Mouse (Mus musculus) heart, embryonic 14.5 days (tissue): Measurements from ENCODE around the gene Gm21865. TPM values are rescaled to one million over a fixed set of nuclear protein-coding genes. Genes with fewer than 3 reads are reported as not detected.
"Not testable (repeated sequence)": the region's sequence is repeated elsewhere in the genome, so short reads cannot be mapped to it uniquely, and the experiment has no call there.

Experiments
- ATAC-seq: fragments of 200-750 bp; cut with Nextera tagmentation; 2 replicates; pipeline ENCODE4 v1.8.0; 2017; ENCODE audit warnings: low read depth, moderate TSS enrichment; ENCODE audit not compliant: insufficient number of reproducible peaks, insufficient read depth, low FRiP score
- H3K27ac ChIP-seq, 2 experiments: fragments of 200-500 bp in 1 of 2; fragments of 300-500 bp in 1 of 2; sonication (generic) in 1 of 2; replicated peaks in 1 of 2; 2 replicates each; pipeline ENCODE4 v1.5.1; 2012 to 2014; ENCODE audit warnings: low read depth in 2 of 2, low read length in 2 of 2, control low read depth in 1 of 2, mild to moderate bottlenecking in 1 of 2, mixed read lengths in 1 of 2; ENCODE audit not compliant: control insufficient read depth in 1 of 2, insufficient read depth in 1 of 2
- H3K27me3 ChIP-seq: fragments of 300-500 bp; sonication (generic); 2 replicates; pipeline ENCODE4 v1.6.1; 2014; ENCODE audit warnings: mild to moderate bottlenecking, low read length, control low read depth; ENCODE audit not compliant: control insufficient read depth, insufficient read depth
- H3K36me3 ChIP-seq: fragments of 300-500 bp; sonication (generic); 2 replicates; pipeline ENCODE4 v1.6.1; 2014; ENCODE audit warnings: mild to moderate bottlenecking, control low read depth, low read length, mixed read lengths; ENCODE audit not compliant: control insufficient read depth, insufficient read depth
- H3K4me1 ChIP-seq, 2 experiments: fragments of 200-500 bp in 1 of 2; fragments of 300-500 bp in 1 of 2; sonication (generic) in 1 of 2; 2 replicates each; pipeline ENCODE4 v1.6.1; 2012 to 2014; ENCODE audit warnings: low read length in 2 of 2, control low read depth in 1 of 2, mixed read lengths in 1 of 2; ENCODE audit not compliant: control insufficient read depth in 2 of 2, insufficient read depth in 2 of 2
- H3K4me2 ChIP-seq: fragments of 300-500 bp; sonication (generic); 2 replicates; pipeline ENCODE4 v1.6.1; 2014; ENCODE audit warnings: mild to moderate bottlenecking, low read length
- H3K4me3 ChIP-seq, 2 experiments: fragments of 200-500 bp in 1 of 2; fragments of 300-500 bp in 1 of 2; sonication (generic) in 1 of 2; 2 replicates each; pipeline ENCODE4 v1.5.1; 2012 to 2014; ENCODE audit warnings: low read length in 2 of 2, mild to moderate bottlenecking in 2 of 2, control low read depth in 1 of 2, low read depth in 1 of 2, moderate library complexity in 1 of 2; ENCODE audit not compliant: control insufficient read depth in 1 of 2, insufficient read depth in 1 of 2
- H3K9ac ChIP-seq: fragments of 300-500 bp; sonication (generic); 2 replicates; pipeline ENCODE4 v1.6.1; 2014; ENCODE audit warnings: mild to moderate bottlenecking, low read length
- H3K9me3 ChIP-seq: fragments of 300-500 bp; sonication (generic); 2 replicates; pipeline ENCODE4 v1.6.1; 2016; ENCODE audit warnings: low read length, control low read depth; ENCODE audit not compliant: control insufficient read depth
- WGBS: fragments of 180-500 bp; shearing (Covaris S2); extraction: QIAGEN DNeasy Blood & Tissue Kit; methylation state at CpG from one replicate; pipeline ENCODE4 v1.1.7; 2014; 5-methylcytosine and 5-hydroxymethylcytosine counted together
- polyA plus RNA-seq: library from polyadenylated mRNA; unstranded; fragments of >200 nt; fragmentation: Nextera tagmentation; extraction: Ambion mirVana; gene quantifications from 2 replicates; pipeline ENCODE4 v1.2.1, GENCODE M21; 2014

Gene Gm21865
- not detected in 2 replicates for polyA plus RNA-seq

DNA sequence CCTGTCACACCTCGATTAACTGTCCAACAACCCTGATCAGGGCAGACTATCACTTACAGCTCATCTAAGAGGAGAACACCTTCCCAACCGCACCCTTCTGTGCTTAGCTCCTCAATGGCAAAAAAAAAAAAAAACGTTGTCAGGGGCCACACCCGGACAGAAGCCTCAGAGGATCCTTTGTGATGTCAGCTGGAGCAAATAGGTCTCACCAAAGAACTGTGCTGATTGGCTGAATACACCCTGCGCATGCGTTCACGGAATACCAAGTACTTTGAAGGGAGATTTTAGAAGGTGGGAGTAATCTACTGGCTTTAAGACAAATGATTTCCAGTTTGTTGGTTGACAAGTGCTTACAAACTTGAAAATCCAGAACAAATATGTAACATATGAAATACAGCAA is at the start of gene Gm21865:
Gm21865 (minus strand) TSS at position 101 of the 400 bp plus-strand sequence.
- not testable (repeated sequence) for H3K4me1 ChIP-seq, H3K36me3 ChIP-seq, H3K27me3 ChIP-seq, ATAC-seq, H3K9ac ChIP-seq, H3K27ac ChIP-seq, H3K9me3 ChIP-seq, H3K4me3 ChIP-seq, H3K4me2 ChIP-seq
- WGBS = no CpG with 5 or more reads among the region's 7 CpGs

Other genes with a start within 250 kb of the Gm21865 start
- gene Gm21882, start 64.6 kb upstream of the Gm21865 start, polyA plus RNA-seq = not detected in 2 replicates